Mouse (Mus musculus) WW6 (cell line): ENCODE results near the gene Vmn1r49.
"Not testable (repeated sequence)": the region's sequence is repeated elsewhere in the genome, so short reads cannot be mapped to it uniquely, and the experiment has no call there.

Source experiments
- DNase-seq: peaks from one replicate; pipeline ENCODE4 v3.0.0-alpha.2; 2013; ENCODE audit warnings: low read depth, low spot score

Gene Vmn1r49

GRCm38 (mm10) chr6:90078406-90078805 is at the start of gene Vmn1r49:
Vmn1r49 (minus strand) TSS chr6:90078506.
- no peak for DNase-seq

GRCm38 (mm10) chr6:90122296-90122695 is 44.0 kb upstream of the Vmn1r49 start, which contains the start of gene Vmn1r51:
Vmn1r51 (plus strand) TSS chr6:90122596.
- DNase-seq = not testable (repeated sequence)

- no peak for DNase-seq
These were observed 22.8 kb upstream of the Vmn1r49 start, which contains the start of gene Vmn1r50 for GRCm38 (mm10) chr6:90101130-90101529. Vmn1r50 (plus strand) TSS chr6:90101430.

GRCm38 (mm10) chr6:90100566-90100965 is 22.3 kb upstream of the Vmn1r49 start:
- DNase-seq = no peak

GRCm38 (mm10) chr6:90036741-90037140 is 41.6 kb downstream of the Vmn1r49 start, which contains the start of gene Vmn1r48:
Vmn1r48 (minus strand) TSS chr6:90036841.
- not testable (repeated sequence) for DNase-seq
